Comparison of ENCODE assay signal across 18 mouse cellular contexts in genomic region chr4:107058346-107058745, GRCm38 (mm10). TPM values are rescaled to one million over a fixed set of nuclear protein-coding genes. Genes with fewer than 3 reads are reported as not detected.
"Had no signal": no experiment of that assay in that cellular context is flagged by ENCODE, and none has a peak within 500 bp of the region (broad histone marks: within the 10 kb centered on the region; RNA-seq: fewer than 3 reads in every experiment).

No protein-coding gene starts in this region.

- DNase-seq: liver, postnatal 0 days; lung, adult 2 months; midbrain, embryonic 14.5 days; right cerebral cortex, postnatal 14 days; thymus, adult 2 months; thymus, postnatal 25 days; thymus, postnatal 4 days had no signal

- ATAC-seq: liver, postnatal 0 days had no signal

- H3K4me2 ChIP-seq: lung, embryonic 15.5 days; midbrain, embryonic 12.5 days; neural tube, embryonic 12.5 days; stomach, embryonic 15.5 days had no signal

- H3K4me1 ChIP-seq: lung, embryonic 15.5 days; midbrain, embryonic 12.5 days; neural tube, embryonic 12.5 days; stomach, embryonic 15.5 days had no signal

- H3K27ac ChIP-seq: lung, embryonic 15.5 days; macrophage; midbrain, embryonic 12.5 days; neural tube, embryonic 12.5 days; stomach, embryonic 15.5 days; stomach, postnatal 0 days had no signal

- H3K9me3 ChIP-seq: lung, embryonic 15.5 days; megakaryocyte, embryonic 14.5 days; midbrain, embryonic 12.5 days; neural tube, embryonic 12.5 days; stomach, embryonic 15.5 days had no signal

- H3K27me3 ChIP-seq: lung, embryonic 15.5 days; midbrain, embryonic 12.5 days; neural tube, embryonic 12.5 days; stomach, embryonic 15.5 days had no signal

- H3K9ac ChIP-seq: liver, postnatal 0 days; lung, embryonic 15.5 days; midbrain, embryonic 12.5 days; neural tube, embryonic 12.5 days; stomach, embryonic 15.5 days had no signal

- H3K4me3 ChIP-seq: lung, embryonic 15.5 days; megakaryocyte, embryonic 14.5 days; midbrain, embryonic 12.5 days; neural tube, embryonic 12.5 days; stomach, embryonic 15.5 days had no signal

RNA-seq across cellular contexts. Expression of gene Cdcp2, which starts 38.3 kb away (rescaled TPM):
- polyA plus RNA-seq: liver, postnatal 0 days; lung, adult 2 months; lung, embryonic 15.5 days; macrophage; midbrain, embryonic 14.5 days; neural tube, embryonic 14.5 days; spleen, adult 2 months; stomach, embryonic 15.5 days; stomach, postnatal 0 days; testis, adult 2 months; urinary bladder, adult 2 months had no signal
